Comparison of ENCODE assay signal across 8 mouse cellular contexts in genomic region chr2:91069306-91070000, GRCm38 (mm10). TPM values are rescaled to one million over a fixed set of nuclear protein-coding genes. Genes with fewer than 3 reads are reported as not detected.
A peak's percentile ranks its signal among the peaks of the same experiment; 100 is the strongest.
DNase-seq lines count a peak whose midpoint lies in the region; ATAC-seq and TF ChIP-seq lines count a peak whose summit lies in the region.

No protein-coding gene starts in this region.

- H3K27me3 ChIP-seq in hindbrain, embryonic 12.5 days, result no peaks in the 10 kb centered on the region
- H3K27me3 ChIP-seq in lung, embryonic 14.5 days (ENCODE audit: insufficient read depth, low read length), result no peaks in the 10 kb centered on the region

- TF ChIP-seq POLR2A in bone marrow macrophage, adult 2 months (IDR thresholded peaks at IDR 0.05; ENCODE audit: borderline replicate concordance, low read depth, low read length), result no peak

- WGBS in hindbrain, embryonic 12.5 days, result 9% methylated on average over 14 of the region's 14 CpGs
- WGBS in lung, embryonic 14.5 days, result 4% methylated on average over 14 of the region's 14 CpGs

- no peak; the same call in 1 of the 2 replicates for ATAC-seq in hindbrain, embryonic 12.5 days (ENCODE audit: low FRiP score)
- ATAC-seq in lung, embryonic 14.5 days (ENCODE audit: insufficient read depth), result peak; percentile 9; the same call in 1 of the 2 replicates

- peak overlapping the region; percentile 66 for H3K27ac ChIP-seq in bone marrow macrophage, adult 2 months (ENCODE audit: insufficient read depth, low read depth, low read length)
- peak overlapping the region; percentile 79 for H3K27ac ChIP-seq in hindbrain, embryonic 12.5 days
- H3K27ac ChIP-seq in lung, embryonic 14.5 days (ENCODE audit: low read depth), result peak overlapping the region; percentile 82

- H3K36me3 ChIP-seq in hindbrain, embryonic 12.5 days, result peaks cover 14% of the 10 kb centered on the region
- H3K36me3 ChIP-seq in lung, embryonic 14.5 days (ENCODE audit: insufficient read depth), result peaks cover 25% of the 10 kb centered on the region

- H3K4me2 ChIP-seq in hindbrain, embryonic 12.5 days (replicated peaks), result peak overlapping the region; percentile 69
- H3K4me2 ChIP-seq in lung, embryonic 14.5 days, result peak overlapping the region; percentile 86

- H3K9ac ChIP-seq in hindbrain, embryonic 12.5 days, result peak overlapping the region; percentile 70
- peak overlapping the region; percentile 57 for H3K9ac ChIP-seq in lung, embryonic 14.5 days

- H3K4me3 ChIP-seq in bone marrow macrophage, adult 2 months (ENCODE audit: insufficient read depth, low read length), result peak overlapping the region; percentile 78
- peak overlapping the region; percentile 57 for H3K4me3 ChIP-seq in hindbrain, embryonic 12.5 days
- peak overlapping the region; percentile 58 for H3K4me3 ChIP-seq in lung, embryonic 14.5 days (ENCODE audit: low read depth, low read length)

- H3K9me3 ChIP-seq in hindbrain, embryonic 12.5 days (replicated peaks), result no peaks in the 10 kb centered on the region
- no peaks in the 10 kb centered on the region for H3K9me3 ChIP-seq in lung, embryonic 14.5 days (ENCODE audit: low read depth, low read length)

- DNase-seq in kidney, adult 11 months, result peak; percentile 40
- no peak for DNase-seq in kidney, postnatal 36 days
- DNase-seq in lung, embryonic 14.5 days, result peak; percentile 52
- DNase-seq in B cell, adult 2 months, result no peak
- no peak for DNase-seq in ovary, postnatal 14 days (ENCODE audit: low spot score)
- DNase-seq in urinary bladder, adult 2 months (ENCODE audit: low spot score), result no peak

- peaks cover 27% of the 10 kb centered on the region for H3K4me1 ChIP-seq in bone marrow macrophage, adult 2 months (ENCODE audit: control insufficient read depth, insufficient read depth, low read length)
- peaks cover 25% of the 10 kb centered on the region for H3K4me1 ChIP-seq in hindbrain, embryonic 12.5 days
- H3K4me1 ChIP-seq in lung, embryonic 14.5 days (ENCODE audit: insufficient read depth), result peaks cover 6% of the 10 kb centered on the region; the same call in 1 of the 2 replicates

- no peak for TF ChIP-seq CTCF in bone marrow macrophage, adult 2 months (IDR thresholded peaks at IDR 0.05; ENCODE audit: low read depth, low read length)
- TF ChIP-seq CTCF in lung, embryonic 14.5 days (IDR thresholded peaks at IDR 0.05; ENCODE audit: low read depth), result no peak

RNA-seq across cellular contexts. Expression of gene Slc39a13, which starts 0.8 kb away (rescaled TPM):
- polyA plus RNA-seq in bone marrow macrophage, adult 2 months (2012; ENCODE audit: insufficient read depth, insufficient read length, missing spikeins), result 47.0 and 55.1 TPM in 2 replicates
- 32.6 and 36.1 TPM in 2 replicates for polyA plus RNA-seq in hindbrain, embryonic 12.5 days (2016; fragmentation: Nextera tagmentation; extraction: Ambion mirVana)
- polyA plus RNA-seq in lung, embryonic 14.5 days (2014; fragmentation: Nextera tagmentation; extraction: Ambion mirVana), result 29.0 and 33.3 TPM in 2 replicates
- polyA plus RNA-seq in urinary bladder, adult 2 months (2012; rRNA removed), result 63.7 and 87.4 TPM in 2 replicates

RNA-seq across cellular contexts. Expression of gene Spi1, which starts 12.7 kb away (rescaled TPM):
- polyA plus RNA-seq in bone marrow macrophage, adult 2 months (2012; ENCODE audit: insufficient read depth, insufficient read length, missing spikeins), result 464 and 487 TPM in 2 replicates
- 4.2 and 4.6 TPM in 2 replicates for polyA plus RNA-seq in hindbrain, embryonic 12.5 days (2016; fragmentation: Nextera tagmentation; extraction: Ambion mirVana)
- 6.2 TPM in 2 replicates for polyA plus RNA-seq in lung, embryonic 14.5 days (2014; fragmentation: Nextera tagmentation; extraction: Ambion mirVana)
- 17.7 and 21.0 TPM in 2 replicates for polyA plus RNA-seq in urinary bladder, adult 2 months (2012; rRNA removed)

RNA-seq across cellular contexts. Expression of gene Psmc3, which starts 15.6 kb away (rescaled TPM):
- 103 and 124 TPM in 2 replicates for polyA plus RNA-seq in bone marrow macrophage, adult 2 months (2012; ENCODE audit: insufficient read depth, insufficient read length, missing spikeins)
- polyA plus RNA-seq in hindbrain, embryonic 12.5 days (2016; fragmentation: Nextera tagmentation; extraction: Ambion mirVana), result 274 and 282 TPM in 2 replicates
- 300 and 322 TPM in 2 replicates for polyA plus RNA-seq in lung, embryonic 14.5 days (2014; fragmentation: Nextera tagmentation; extraction: Ambion mirVana)
- 166 and 178 TPM in 2 replicates for polyA plus RNA-seq in urinary bladder, adult 2 months (2012; rRNA removed)

RNA-seq across cellular contexts. Expression of gene Rapsn, which starts 34.0 kb away (rescaled TPM):
- 9.3 and 10.3 TPM in 2 replicates for polyA plus RNA-seq in bone marrow macrophage, adult 2 months (2012; ENCODE audit: insufficient read depth, insufficient read length, missing spikeins)
- 2.5 and 4.1 TPM in 2 replicates for polyA plus RNA-seq in hindbrain, embryonic 12.5 days (2016; fragmentation: Nextera tagmentation; extraction: Ambion mirVana)
- 1.5 and 1.6 TPM in 2 replicates for polyA plus RNA-seq in lung, embryonic 14.5 days (2014; fragmentation: Nextera tagmentation; extraction: Ambion mirVana)
- polyA plus RNA-seq in urinary bladder, adult 2 months (2012; rRNA removed), result 0.56 and 0.81 TPM in 2 replicates

RNA-seq across cellular contexts. Expression of gene Mybpc3, which starts 48.5 kb away (rescaled TPM):
- polyA plus RNA-seq in bone marrow macrophage, adult 2 months (2012; ENCODE audit: insufficient read depth, insufficient read length, missing spikeins), result 0.19 TPM in 1 of 2 replicates, not detected in the other
- polyA plus RNA-seq in hindbrain, embryonic 12.5 days (2016; fragmentation: Nextera tagmentation; extraction: Ambion mirVana), result 0.28 and 0.30 TPM in 2 replicates
- polyA plus RNA-seq in lung, embryonic 14.5 days (2014; fragmentation: Nextera tagmentation; extraction: Ambion mirVana), result 0.47 and 7.7 TPM in 2 replicates
- polyA plus RNA-seq in urinary bladder, adult 2 months (2012; rRNA removed), result 0.04 TPM in 2 replicates

Comparison
In these comparisons a context has a peak if more than half of its experiments do, and no peak if none do; other contexts are left out.
1. DNase-seq: peak in kidney, adult 11 months (single experiment) and lung, embryonic 14.5 days (single experiment); none in kidney, postnatal 36 days (0 of 2), B cell, adult 2 months (0 of 2), ovary, postnatal 14 days (single experiment) and urinary bladder, adult 2 months (single experiment).
2. RNA of gene Spi1, which starts 12.7 kb away (polyA plus RNA-seq): 464 to 487 TPM in bone marrow macrophage, adult 2 months; 17.7 to 21.0 TPM in urinary bladder, adult 2 months, 6.2 TPM in lung, embryonic 14.5 days and 4.2 to 4.6 TPM in hindbrain, embryonic 12.5 days; every median in the first group is over 10 times any median in the second.
3. Peak in every context shown above with its lines, with median percentiles within 50 percentile points of each other: H3K27ac ChIP-seq and H3K4me3 ChIP-seq.